Mouse (Mus musculus) neural tube, embryonic 14.5 days (tissue): ENCODE measurements around the gene Zcwpw1. TPM values are rescaled to one million over a fixed set of nuclear protein-coding genes. Genes with fewer than 3 reads are reported as not detected.
A peak's percentile ranks its signal among the peaks of the same experiment; 100 is the strongest.

Experiments used
- ATAC-seq: fragments of 200-750 bp; cut with Nextera tagmentation; 2 replicates; pipeline ENCODE4 v1.8.0; 2017; ENCODE audit warnings: low read depth, mild to moderate bottlenecking, moderate TSS enrichment, moderate library complexity
- H3K27ac ChIP-seq: fragments of 300-500 bp; sonication (generic); 2 replicates; pipeline ENCODE4 v1.5.1; 2014; ENCODE audit warnings: low read depth, mild to moderate bottlenecking, control low read depth, low read length, moderate library complexity, mixed read lengths
- H3K27me3 ChIP-seq: fragments of 300-500 bp; sonication (generic); 2 replicates; pipeline ENCODE4 v1.6.1; 2014; ENCODE audit warnings: low read length; ENCODE audit not compliant: control insufficient read depth, insufficient read depth
- H3K36me3 ChIP-seq: fragments of 300-500 bp; sonication (generic); 2 replicates; pipeline ENCODE4 v1.6.1; 2014; ENCODE audit warnings: low read length, mixed read lengths; ENCODE audit not compliant: control insufficient read depth, insufficient read depth
- H3K4me1 ChIP-seq: fragments of 300-500 bp; sonication (generic); 2 replicates; pipeline ENCODE4 v1.6.1; 2014; ENCODE audit warnings: low read length; ENCODE audit not compliant: control insufficient read depth, insufficient read depth
- H3K4me2 ChIP-seq: fragments of 300-500 bp; sonication (generic); 2 replicates; pipeline ENCODE4 v1.6.1; 2014; ENCODE audit warnings: mild to moderate bottlenecking, low read depth, low read length, control low read depth
- H3K4me3 ChIP-seq: fragments of 300-500 bp; sonication (generic); 2 replicates; pipeline ENCODE4 v1.5.1; 2014; ENCODE audit warnings: low read depth, low read length, control low read depth, mixed read lengths
- H3K9ac ChIP-seq: fragments of 300-500 bp; sonication (generic); replicated peaks from 2 replicates; pipeline ENCODE4 v1.6.1; 2014; ENCODE audit warnings: low read depth, mild to moderate bottlenecking, control low read depth, low read length, mixed read lengths
- H3K9me3 ChIP-seq: fragments of 300-500 bp; sonication (generic); 2 replicates; pipeline ENCODE4 v1.6.1; 2016; ENCODE audit warnings: low read length; ENCODE audit not compliant: control insufficient read depth
- WGBS: fragments of 180-500 bp; shearing (Covaris S2); extraction: QIAGEN DNeasy Blood & Tissue Kit; methylation state at CpG from one replicate; pipeline ENCODE4 v1.1.7; 2014; 5-methylcytosine and 5-hydroxymethylcytosine counted together
- polyA plus RNA-seq: library from polyadenylated mRNA; unstranded; fragments of >200 nt; fragmentation: Nextera tagmentation; extraction: Ambion mirVana; gene quantifications from 2 replicates; pipeline ENCODE4 v1.2.1, GENCODE M21; 2014

The Zcwpw1 gene
- polyA plus RNA-seq, 1 experiment from 2014 or later: 11.2 TPM

DNA sequence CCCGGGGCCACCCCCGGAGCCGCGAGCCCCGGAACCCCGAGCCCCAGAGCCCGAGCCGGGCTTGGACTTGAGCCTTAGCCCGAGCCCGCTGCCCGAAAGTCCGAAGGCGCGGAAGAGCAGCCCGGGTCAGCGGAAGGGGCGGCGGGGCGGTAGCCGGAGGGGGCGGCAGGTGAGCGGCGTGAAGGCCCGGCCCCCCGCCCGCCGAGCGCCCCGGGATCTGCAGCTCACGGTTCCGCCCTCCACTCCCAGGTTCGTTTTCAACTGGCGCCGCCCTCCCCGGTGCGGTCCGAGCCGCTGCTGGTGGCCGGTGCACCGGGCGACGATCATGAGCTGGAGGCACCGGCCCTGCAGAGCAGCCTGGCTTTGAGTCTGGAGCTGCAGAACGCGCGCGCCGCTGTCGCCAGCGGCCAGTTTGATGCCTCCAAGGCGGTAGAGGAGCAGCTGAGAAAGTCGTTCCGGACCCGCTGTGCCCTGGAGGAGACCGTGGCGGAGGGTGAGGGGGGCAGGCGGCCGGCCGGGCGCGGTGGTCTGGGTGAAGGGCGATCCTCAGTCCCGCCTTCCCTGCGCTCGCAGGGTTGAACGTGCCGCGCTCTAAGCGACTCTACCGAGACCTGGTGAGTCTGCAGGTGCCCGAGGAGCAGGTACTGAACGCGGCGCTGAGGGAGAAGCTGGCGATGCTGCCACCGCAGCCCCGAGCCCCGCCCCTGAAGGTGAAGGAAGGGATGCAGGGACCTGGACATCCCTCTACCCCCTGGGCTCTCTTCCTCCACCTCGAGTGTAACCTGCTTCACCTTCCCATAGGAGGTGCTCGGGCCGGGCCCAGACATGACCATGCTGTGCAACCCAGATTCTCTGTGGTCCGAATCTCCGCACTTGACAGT, 8.3 kb upstream of the Zcwpw1 start:
- H3K4me1 ChIP-seq: peaks cover 26% of the 10 kb centered on the region
- no peaks in the 10 kb centered on the region for H3K9me3 ChIP-seq
- peak overlapping the region; percentile 96 for H3K4me2 ChIP-seq
- ATAC-seq: peak; percentile 19; the same call in 1 of the 2 replicates
- H3K36me3 ChIP-seq: peaks cover 22% of the 10 kb centered on the region; the same call in 1 of the 2 replicates
- peak overlapping the region; percentile 90 for H3K4me3 ChIP-seq
- WGBS: under 1% methylated on average over 75 of the region's 83 CpGs
- no peaks in the 10 kb centered on the region for H3K27me3 ChIP-seq
- peak overlapping the region; percentile 71 for H3K27ac ChIP-seq
- peak overlapping the region; percentile 90 for H3K9ac ChIP-seq

DNA sequence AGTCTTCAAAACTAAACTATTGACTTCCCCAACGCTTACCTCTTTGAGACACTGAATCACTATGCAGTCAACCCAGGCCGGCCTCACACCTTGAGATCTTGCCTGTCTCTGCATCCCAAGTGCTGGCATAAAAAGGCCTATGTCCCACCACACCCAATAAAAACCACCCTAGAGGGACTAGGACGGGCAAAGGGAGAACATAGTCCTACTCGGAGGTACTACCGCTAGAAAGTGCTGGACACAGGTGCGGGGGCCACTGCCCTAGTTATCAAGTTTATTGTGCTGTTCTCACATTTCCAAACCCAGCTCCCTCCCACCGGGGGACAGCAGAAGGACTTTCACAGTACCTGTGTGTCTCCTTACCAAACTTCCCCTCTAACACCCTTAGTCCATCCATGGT, 5.9 kb upstream of the Zcwpw1 start:
- WGBS: 95% methylated on average over 7 of the region's 7 CpGs
- no peaks in the 10 kb centered on the region for H3K9me3 ChIP-seq
- ATAC-seq: no peak
- H3K9ac ChIP-seq: no peak overlapping the region
- no peak overlapping the region for H3K4me2 ChIP-seq
- no peaks in the 10 kb centered on the region for H3K27me3 ChIP-seq
- H3K4me3 ChIP-seq: no peak overlapping the region
- peaks cover 26% of the 10 kb centered on the region; the same call in 1 of the 2 replicates for H3K36me3 ChIP-seq
- peaks cover 36% of the 10 kb centered on the region for H3K4me1 ChIP-seq
- no peak overlapping the region for H3K27ac ChIP-seq

DNA sequence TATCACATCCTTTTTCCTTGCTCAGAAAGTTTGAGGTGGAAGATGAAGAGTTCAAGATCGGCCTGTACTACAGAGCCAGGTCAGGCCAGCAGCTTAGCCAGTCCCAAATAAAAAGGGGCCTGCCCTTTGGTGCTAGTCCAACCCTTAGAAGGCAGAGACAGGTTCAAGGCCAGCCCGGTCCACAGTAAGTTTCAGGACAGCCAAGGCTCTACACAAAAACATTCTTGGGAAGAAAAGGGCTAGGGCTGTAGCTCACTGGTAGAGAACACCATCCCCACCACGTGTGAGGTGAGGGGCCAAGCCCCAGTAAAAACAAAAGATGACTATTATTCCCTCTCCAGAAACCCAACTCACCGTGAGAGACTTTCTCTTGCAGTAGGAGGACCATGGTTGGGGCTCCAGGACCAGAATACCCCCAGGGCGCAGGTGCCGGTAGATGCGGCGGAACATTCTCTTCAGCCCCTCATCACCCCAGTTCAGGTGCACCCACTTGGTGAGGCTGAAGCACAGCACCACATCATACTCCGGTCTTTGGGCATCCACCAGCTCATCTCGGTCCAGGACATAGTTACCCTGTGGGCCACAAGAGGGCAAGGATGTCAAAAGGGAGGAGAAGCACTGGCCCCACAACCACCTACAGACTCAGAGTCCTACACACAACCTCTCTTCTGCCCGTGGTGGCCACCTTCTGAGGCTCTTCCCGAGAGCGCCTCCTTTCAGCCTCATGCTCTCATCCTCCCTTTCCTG, 4.6 kb upstream of the Zcwpw1 start:
- no peak overlapping the region for H3K27ac ChIP-seq
- WGBS: 87% methylated on average over 13 of the region's 13 CpGs

DNA sequence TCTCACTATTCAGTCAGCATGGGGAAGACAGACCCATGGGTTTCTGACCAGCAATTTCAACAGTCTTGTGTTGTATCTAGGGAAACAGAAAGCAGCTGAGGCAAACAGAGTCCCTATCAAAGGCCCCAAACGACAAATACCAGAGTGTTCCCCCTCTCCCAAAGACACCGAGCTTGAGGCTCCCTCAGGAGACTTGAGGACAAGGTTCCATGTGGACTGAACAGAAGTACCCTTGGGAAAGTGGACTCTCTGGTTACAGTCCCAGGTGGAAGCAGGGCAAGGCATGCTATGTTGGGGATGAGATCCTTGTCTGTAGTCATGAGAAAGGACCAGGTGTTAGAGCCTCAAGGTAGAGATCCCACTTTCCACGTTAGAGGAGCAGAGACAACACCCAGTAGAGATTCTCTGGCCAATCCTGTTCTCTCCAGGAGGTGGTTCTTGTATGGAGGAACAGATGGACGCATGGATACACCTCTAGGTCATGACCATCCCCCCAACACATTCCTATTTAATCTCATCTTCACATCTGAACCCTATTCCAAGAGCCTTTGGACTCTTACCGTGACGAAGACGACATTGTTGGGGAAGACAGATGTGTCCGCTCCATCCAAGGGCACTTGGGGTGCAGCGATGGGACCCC, 3.6 kb upstream of the Zcwpw1 start:
- H3K9ac ChIP-seq: peak overlapping the region; percentile 50
- H3K4me3 ChIP-seq: peak overlapping the region; percentile 82
- no peaks in the 10 kb centered on the region for H3K9me3 ChIP-seq
- ATAC-seq: no peak
- no peak overlapping the region for H3K27ac ChIP-seq
- H3K4me1 ChIP-seq: peaks cover 36% of the 10 kb centered on the region
- 74% methylated on average over 9 of the region's 9 CpGs for WGBS
- H3K27me3 ChIP-seq: no peaks in the 10 kb centered on the region
- peaks cover 26% of the 10 kb centered on the region; the same call in 1 of the 2 replicates for H3K36me3 ChIP-seq
- peak overlapping the region; percentile 76 for H3K4me2 ChIP-seq

More for the DNA sequence above, 4.6 kb upstream of the Zcwpw1 start:
- Histone ChIP-seq H3K4me3 (peak overlapping the region; percentile 82), H3K36me3 (peaks cover 26% of the 10 kb centered on the region; the same call in 1 of the 2 replicates), H3K27me3 (no peaks in the 10 kb centered on the region), H3K9me3 (no peaks in the 10 kb centered on the region), H3K9ac (peak overlapping the region; percentile 50), H3K4me1 (peaks cover 36% of the 10 kb centered on the region), H3K4me2 (peak overlapping the region; percentile 76)
- no peak for ATAC-seq

DNA sequence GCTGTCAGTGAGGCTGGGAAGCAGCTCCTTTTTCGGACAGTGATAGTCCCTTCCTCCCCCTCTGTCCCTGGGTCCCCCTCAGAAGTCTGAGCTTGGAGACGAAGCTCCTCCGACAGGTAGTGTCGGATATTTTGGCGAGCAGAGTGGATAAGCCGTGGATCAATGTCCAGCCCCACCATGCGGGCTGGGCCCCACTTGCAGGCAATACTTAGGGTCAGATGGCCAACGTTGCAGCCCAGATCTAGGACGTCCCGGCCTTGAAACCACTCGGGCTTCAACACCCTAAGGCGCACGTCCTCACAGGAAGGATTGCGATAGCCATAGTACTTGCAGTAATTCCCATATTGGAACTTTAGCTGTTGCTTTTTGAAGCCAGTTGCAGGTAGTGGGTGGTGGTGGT, 3.1 kb upstream of the Zcwpw1 start:
- 85% methylated on average over 14 of the region's 14 CpGs for WGBS
- no peak for ATAC-seq

DNA sequence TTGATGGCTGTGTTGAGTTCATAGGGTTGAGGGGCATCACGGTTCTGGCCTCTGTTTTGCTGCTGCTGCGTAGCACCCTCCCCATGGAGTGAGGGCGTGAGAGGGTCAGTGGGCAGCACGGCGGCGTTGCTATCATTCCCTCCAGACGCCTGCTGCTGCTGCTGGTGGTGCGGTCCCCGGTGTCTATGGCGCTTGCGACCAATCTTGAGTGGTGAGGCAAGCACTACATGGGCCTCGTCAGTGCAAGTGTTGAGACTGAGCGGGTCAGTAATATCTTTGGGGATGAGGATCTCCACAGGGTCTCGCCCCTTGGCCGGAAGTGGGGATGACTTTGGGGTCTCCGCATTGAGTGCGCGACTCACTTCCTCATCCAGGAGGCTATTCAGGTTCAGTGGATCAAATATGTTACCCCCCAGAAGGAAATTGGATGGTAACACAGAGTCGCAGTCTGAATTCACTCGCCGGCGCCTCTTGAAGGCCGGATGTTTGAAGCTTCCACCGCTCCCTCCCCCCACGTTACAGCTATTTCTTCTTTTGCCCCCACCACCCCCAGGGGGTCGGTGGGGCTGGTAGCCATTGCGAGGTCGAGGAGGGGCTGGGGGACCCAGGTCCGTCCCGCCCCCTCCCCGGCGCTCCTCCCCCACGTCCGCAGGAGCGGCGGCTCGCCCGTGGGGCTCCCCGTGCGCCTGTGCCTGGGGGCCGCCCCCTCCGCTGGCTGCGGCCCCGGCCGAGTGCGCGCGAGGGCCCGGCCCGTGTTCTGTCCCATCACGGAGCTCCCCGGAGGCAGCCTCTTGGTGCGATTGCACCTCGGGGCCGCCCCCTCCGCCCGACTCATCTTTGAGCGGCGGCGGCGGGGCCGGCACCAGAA, 2.2 kb upstream of the Zcwpw1 start:
- peak overlapping the region; percentile 96 for H3K27ac ChIP-seq
- no peaks in the 10 kb centered on the region for H3K9me3 ChIP-seq
- peak overlapping the region; percentile 82 for H3K4me3 ChIP-seq
- no peaks in the 10 kb centered on the region for H3K27me3 ChIP-seq
- WGBS: 1% methylated on average over 44 of the region's 62 CpGs
- peak overlapping the region; percentile 76 for H3K4me2 ChIP-seq
- H3K4me1 ChIP-seq: peaks cover 27% of the 10 kb centered on the region
- peak; percentile 19 for ATAC-seq
- H3K9ac ChIP-seq: peak overlapping the region; percentile 85
- peaks cover 24% of the 10 kb centered on the region; the same call in 1 of the 2 replicates for H3K36me3 ChIP-seq

More for the DNA sequence above, 3.1 kb upstream of the Zcwpw1 start:
- Histone ChIP-seq H3K27me3 (no peaks in the 10 kb centered on the region), H3K4me3 (peak overlapping the region; percentile 82), H3K9me3 (no peaks in the 10 kb centered on the region), H3K9ac (peak overlapping the region; percentile 85), H3K4me1 (peaks cover 36% of the 10 kb centered on the region), H3K4me2 (peak overlapping the region; percentile 76), H3K27ac (no peak overlapping the region), H3K36me3 (peaks cover 26% of the 10 kb centered on the region; the same call in 1 of the 2 replicates)

DNA sequence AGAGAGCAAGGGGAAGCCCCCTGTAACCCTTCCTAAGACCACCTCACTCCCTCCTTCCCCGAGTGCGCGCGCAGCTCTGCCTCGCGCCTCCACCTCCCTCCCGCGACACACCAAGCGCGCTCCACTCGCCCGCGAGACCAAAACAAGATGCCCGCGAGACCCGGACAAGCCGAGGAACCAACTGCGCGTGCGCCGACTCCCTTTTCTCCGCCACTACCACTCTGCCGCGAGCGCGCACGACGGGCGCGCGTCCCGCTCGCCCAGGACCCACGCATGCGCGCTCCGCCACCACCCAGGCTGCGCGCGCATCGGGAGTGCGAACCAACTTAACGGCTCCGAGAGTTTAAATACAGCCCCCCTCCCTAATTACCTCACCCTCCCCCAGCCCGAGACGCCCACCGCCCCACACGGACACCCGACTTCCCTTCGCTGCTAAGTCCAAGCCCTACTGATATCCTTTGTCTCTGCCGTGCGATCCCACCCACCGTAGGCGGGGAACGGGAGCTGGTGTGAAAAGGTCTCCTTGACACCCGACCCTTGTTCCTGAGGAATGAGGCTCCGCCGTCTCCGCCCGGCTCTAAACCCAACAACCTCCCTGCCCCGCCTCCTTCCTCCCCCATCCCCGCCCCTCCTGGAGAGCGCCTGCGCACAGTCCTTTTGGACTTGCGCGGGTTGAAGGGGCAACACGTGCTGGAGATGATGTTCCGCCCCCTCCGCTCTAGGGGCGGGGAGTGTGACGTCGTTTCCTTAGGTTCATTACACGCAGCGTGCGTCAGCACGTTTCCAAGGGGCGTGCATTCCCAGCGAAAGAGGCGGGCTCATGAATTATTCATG, 1.3 kb upstream of the Zcwpw1 start:
- peak overlapping the region; percentile 76 for H3K4me2 ChIP-seq
- WGBS: under 1% methylated on average over 78 of the region's 79 CpGs
- no peaks in the 10 kb centered on the region for H3K27me3 ChIP-seq
- H3K4me1 ChIP-seq: peaks cover 24% of the 10 kb centered on the region
- peak overlapping the region; percentile 82 for H3K4me3 ChIP-seq
- H3K27ac ChIP-seq: peak overlapping the region; percentile 97
- H3K9me3 ChIP-seq: no peaks in the 10 kb centered on the region
- ATAC-seq: peak; percentile 80
- peaks cover 19% of the 10 kb centered on the region; the same call in 1 of the 2 replicates for H3K36me3 ChIP-seq
- H3K9ac ChIP-seq: peak overlapping the region; percentile 85
